Mouse (Mus musculus): Measurements from ENCODE around the gene Krtcap2. TPM values are rescaled to one million over a fixed set of nuclear protein-coding genes. Genes with fewer than 3 reads are reported as not detected.

Krtcap2 gene
- total RNA-seq, 2 experiments from 2014 or later, result 290 to 294 TPM

DNA sequence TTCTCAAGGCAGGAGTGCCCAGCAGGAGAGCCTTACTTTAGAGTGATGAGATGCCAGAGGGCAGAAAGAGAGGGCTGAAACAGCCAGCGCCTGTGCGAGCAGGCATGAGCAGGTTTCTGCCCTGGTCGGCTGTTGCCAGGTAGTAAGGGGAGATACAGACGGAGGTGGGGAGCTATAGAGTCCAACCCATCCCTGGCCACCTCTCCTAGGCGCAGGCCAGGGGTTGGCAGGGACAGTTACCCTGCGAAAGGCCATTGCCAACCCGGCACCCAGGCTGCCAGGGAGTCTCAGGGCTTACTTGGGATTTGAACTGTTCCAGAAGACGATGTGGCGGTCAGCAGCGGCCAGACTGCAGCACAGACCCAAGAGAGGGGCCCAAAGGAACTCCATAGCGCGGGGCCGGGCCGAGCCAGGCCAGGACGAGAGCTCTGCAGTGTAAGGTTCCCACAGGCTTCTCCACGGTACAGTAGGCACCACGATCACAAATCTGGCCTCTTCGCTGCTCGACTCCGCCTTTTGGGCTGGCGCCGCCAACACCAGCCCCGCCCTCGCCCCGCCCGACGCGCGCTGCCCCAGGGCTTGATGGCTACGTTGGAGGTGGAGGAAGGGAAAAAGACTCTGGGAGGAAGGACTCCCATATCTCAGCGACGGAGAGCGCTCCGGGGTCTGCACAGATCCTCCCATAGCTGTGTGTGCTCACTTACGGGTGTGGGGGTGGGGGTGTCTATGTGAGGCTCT, 33.6 kb downstream of the Krtcap2 start:
- ATAC-seq (replicated peaks; ENCODE audit: poor library complexity), result peak; percentile 66

DNA sequence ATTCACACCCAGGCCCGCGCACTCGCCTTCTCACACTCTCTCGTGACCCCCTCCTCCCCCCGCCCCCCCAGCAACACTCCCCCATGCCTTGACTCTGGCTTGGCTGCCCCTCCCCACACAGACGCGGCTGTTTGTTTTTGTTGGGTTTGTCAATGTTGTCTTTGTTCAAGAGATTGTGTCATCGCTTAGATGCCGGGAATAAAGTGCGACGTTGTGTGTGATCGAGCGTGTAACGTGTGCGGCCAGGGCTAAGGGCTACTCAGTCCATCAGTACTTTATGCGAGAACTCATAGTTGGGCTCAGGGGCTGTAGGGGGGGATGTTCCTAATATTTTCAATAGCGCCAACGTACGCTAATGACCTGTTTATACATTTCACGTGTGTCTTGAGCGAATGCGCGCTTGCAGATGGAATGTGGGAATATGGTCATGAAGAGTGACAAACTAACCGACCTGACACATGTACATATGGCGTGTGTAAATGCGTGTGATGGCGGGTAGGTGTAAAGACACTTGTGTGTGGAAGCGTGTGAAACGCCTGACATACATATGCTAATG, 34.4 kb downstream of the Krtcap2 start:
- ATAC-seq (replicated peaks; ENCODE audit: poor library complexity), result no peak

DNA sequence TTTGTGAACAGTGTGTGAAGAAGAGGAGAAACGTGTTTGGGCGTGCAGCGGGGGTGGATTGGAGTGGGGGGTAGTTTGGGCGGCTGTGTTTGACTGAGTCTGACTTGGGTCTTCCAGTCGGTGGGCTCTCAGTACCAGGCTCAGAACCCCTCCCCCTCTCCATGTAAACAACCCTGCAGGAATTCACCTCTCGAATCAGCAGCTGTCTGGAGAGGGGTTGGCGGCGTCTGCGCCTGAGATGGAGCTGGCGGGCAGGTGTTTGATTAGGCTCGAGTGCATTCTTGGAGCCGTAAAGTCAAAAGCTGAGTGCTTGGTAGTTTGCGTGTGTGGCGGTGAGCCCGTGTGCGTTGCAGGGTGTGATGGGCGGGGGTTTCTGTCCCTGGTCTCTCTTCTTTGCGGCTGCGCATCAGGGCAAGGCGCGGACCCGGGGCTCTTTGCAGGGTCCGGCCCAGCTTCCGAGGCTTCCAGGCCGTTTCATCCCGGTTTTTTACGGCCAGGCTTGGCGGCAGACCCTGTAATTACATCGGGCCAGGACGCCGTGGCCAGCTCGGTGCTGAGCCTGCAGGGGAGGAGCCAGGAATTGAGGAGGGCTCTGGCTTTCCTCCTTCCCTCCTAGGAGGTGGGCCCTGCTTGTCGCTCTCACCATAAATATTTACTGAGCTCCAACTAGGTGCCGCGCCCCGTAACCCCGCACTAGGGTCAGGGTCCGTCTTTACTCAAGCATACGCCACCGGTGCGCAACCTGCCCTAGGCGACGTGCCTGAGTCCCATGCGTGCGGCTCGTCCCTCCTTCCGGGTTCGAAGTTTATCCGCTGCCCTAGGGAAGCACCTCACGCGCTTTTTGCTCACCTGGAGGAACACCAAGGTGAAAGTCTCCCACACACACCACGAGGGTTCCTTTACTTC, 35.1 kb downstream of the Krtcap2 start, which contains the start of gene Efna1:
TSS of gene Efna1 (minus strand) at position 537 of the 906 bp plus-strand sequence.
- no peak for ATAC-seq (replicated peaks; ENCODE audit: poor library complexity)

DNA sequence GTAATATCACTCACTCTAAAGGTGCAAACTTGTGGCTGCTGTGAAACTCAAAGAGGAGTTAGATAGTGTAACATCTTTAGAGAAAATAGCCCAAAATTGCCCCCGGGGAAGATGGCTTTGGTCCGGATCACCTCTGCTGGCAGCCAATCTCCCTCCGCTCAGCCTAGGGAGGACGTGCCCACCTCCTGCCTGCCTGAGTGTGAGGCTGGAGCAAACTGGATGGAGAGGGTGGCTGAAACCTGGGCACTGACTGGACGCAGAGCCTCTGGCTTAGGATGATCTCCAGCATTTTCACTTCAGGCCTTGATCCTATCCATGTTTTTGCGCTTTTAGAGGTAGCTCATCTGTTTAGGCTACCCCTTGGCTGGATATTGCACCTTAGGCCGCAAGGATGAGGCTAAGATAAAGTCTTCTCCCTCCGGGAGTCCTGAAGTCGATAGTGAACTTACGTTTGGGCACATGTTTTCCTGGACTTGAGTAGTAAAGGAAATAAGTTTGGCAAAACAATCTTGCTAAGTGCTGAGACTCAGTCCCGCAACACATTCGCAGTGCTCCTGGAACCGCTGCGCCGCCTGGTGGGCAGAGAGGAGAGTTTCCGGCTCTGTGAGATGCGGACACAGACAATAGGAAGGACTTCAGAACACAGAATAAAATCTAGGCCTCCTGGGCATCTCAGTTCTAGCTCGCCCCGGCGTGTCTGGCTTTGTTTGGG, 36.0 kb downstream of the Krtcap2 start:
- ATAC-seq (replicated peaks; ENCODE audit: poor library complexity), result peak; percentile 77

DNA sequence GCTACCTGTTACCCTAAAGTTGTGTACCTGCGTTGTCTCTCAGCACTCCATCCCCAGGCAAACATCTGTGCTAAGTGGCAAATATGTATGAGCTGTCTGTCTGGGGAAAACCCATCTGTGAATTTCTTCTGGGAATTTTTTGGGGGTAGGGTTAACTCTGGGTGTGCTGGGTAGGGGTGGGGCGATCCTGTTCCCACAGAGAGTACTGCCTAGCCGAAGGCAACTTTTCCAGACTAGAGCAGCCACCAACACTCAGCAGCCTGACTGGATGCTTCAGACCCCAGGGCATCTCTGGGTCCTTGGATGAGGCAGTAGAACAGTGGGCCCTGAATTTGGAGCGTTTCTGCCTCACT, 36.5 kb downstream of the Krtcap2 start:
- no peak for ATAC-seq (replicated peaks; ENCODE audit: poor library complexity)

DNA sequence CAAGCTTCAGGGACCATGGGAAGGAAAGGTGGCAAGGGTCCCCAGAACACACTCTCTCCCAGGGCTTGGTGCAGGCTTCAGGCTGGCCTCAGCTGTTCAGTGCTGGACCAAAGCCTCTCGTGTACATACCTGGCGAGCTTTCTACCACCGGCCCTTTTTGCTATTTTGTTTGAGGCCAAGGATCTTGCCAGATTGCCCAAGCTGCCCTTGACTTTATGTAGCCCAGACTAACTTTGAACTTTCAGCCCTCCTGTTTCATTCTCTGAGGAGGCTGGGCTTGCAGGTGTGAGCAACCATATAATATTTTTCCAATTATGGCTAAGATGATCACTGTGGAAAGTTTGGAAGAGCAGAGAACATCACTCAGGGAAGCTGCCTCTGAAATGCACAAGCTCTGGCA, 38.5 kb downstream of the Krtcap2 start:
- no peak for ATAC-seq (replicated peaks; ENCODE audit: poor library complexity)

DNA sequence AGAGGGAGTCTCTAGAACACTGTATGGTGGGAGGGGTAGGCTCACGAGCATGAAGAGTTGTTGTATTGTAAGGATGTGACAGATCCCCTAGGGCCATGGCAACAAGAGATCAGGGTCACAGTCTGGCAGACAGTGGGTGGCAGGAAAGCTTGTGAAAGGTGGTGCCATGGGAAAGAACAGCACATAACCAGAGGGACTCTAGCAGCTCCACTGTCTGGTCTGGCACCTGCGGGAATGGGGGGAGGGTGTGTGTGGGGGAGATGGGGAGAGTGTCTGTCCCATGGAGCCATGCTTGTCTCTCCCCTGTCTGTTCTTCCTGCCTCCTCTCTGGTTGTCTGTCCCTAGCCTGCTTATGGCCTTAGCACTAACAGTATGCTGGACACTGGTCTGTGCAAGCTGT, 39.8 kb downstream of the Krtcap2 start:
- no peak for ATAC-seq (replicated peaks; ENCODE audit: poor library complexity)

DNA sequence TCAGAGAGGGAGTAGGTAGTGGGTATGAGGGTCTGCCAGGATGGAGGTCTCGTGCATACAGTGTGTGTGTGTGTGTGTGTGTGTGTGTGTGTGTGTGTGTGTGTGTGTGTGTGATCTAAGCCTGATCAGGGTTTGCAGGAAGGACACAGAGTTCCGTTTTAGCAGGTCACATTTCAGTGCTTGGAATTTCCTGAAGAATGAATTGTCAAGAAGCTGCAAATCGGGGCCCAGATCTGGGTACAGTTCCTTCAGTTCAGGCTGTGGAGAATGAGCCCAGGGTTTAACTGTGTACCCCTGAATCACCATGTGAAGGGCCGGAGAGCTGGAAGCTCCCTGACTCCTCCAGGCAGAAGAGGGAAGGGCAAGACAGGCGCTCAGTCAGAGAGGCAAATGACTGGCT, 41.5 kb downstream of the Krtcap2 start:
- no peak for ATAC-seq (replicated peaks; ENCODE audit: poor library complexity)

DNA sequence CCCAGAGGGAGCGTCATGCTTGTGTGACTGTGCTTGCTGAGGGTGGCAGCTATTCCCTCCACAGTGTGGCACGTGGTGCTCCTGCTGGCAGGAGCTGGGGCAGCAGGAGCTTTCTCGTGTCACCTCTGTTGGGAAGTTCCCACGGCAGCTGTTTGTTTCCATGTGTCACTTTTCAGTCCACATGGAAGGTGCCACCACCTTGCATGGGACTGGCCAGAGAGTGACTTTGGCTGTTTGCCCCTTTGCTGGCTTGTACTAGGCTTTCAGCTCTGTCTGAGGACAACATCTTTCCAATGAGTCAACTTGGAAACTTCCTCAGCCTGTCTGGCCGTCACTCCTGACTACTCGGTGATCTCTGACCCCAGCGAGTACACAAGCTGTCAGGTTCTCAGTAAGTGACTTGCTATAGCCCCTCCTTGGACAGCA, 42.8 kb downstream of the Krtcap2 start:
- ATAC-seq (replicated peaks; ENCODE audit: poor library complexity), result no peak

DNA sequence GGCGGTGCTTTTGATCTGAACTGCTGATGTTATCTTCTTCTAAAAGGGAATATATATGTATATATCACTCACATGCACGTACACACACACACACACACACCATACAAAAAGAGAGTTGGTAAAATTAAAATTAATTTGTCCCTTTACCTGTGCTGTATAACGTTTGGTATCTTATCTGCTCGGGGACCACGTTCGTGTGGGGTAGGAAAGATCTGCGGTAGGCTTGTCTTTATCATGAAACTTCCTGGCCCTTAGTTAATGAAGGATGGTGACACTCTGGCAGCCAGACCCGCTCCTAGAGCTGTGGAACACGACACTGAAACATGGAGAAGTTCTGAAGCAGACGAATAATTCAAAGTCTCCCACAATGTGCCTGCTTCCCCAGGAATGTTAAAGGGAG, 46.1 kb downstream of the Krtcap2 start:
- ATAC-seq (replicated peaks; ENCODE audit: poor library complexity), result no peak

DNA sequence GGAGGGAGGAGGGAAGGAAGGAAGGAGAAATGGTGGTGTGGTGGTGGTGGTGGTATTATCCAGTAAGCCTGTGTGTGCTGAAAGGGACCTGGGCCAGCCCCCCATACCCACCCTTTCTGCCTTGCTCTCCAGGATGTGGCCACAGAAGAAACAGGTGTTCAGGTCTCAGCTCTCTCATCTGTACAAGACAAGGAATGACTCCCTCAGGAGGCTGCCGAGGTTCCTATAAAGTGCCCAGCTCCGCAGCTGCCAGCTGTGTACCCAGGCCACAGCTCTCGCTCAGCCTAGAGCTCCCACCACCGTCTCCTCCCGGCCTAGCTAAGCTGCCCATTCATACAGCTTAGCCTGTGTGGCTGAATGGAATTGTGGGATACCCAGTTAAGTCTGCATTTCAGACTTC, 46.5 kb downstream of the Krtcap2 start:
- no peak for ATAC-seq (replicated peaks; ENCODE audit: poor library complexity)

DNA sequence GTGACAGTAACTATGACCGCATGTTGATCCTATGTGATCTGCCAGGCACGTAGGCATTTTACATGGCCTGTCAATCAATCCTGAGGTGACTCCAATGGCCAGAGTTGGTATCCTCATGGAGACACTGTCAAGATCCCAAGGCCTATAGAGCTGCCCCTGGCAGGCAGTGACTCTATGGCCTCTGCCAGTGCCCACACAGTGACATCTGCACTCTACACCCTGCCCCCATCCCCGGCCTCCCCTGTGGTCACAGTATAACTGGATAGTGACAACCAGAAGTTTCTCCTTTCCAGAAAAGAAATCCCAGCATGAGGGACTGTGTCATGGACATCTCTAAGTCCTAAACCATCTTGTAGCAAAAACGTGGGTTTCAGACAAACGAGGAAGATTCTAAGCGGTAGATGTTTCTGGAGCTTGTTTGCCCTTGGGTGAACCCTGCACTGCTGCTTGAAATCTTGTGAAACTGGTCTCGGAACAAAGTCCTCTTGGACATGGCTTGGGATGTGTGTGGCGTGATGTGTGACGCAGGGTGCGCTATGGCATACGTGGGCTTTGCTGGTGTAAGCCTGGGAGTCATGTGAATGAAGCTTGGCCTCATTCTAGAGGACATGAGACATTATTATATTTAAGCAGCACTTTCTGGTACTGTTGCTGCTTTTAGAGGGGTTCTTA, 47.6 kb downstream of the Krtcap2 start:
- ATAC-seq (replicated peaks; ENCODE audit: poor library complexity), result no peak

DNA sequence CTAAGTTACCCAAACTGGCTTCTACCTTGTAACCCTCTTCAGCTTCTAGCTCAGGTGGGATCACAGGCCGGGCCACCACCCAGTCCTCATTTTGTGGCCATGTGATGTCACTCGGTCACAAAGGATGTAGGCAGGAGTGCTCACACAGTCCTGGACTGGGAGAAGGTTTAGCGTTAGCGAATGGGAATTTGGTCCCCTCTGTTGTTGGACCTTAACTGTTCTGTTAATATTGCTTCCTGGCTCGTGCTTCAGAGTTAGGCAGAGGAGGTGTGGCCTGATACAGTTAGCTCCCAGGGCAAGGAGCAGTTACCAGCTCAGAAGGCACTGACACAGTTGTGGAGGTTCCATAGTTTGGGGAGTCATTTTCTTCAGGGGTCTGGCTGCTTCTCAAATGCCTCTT, 48.4 kb downstream of the Krtcap2 start:
- ATAC-seq (replicated peaks; ENCODE audit: poor library complexity), result no peak

DNA sequence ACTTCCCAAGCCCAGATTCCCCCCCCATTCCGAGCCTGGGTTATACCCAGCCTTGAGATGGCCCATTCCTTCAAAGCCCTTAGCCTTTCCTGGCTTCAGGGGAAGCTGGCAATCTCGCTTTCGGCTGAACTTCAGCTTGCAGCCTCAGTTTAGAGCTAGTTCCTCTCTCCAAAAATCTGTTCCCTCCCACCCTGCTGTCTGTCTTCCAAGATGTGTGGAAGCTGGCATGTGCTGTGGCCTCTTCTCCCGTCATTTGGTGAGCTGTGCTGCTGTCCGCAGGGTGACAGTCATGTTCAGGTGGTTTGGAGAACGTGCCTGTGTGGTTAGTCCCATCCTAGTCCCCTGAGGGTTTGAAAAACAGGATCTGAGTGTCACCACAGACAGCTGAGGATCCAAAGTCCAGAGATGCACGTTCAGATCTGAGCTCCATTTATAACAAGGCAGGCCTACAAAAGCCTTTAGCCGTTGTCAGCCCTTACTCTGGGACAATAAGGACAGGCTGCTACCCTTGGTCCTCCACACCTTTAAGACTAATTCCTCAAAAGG, 50.0 kb downstream of the Krtcap2 start:
- ATAC-seq (replicated peaks; ENCODE audit: poor library complexity), result no peak

DNA sequence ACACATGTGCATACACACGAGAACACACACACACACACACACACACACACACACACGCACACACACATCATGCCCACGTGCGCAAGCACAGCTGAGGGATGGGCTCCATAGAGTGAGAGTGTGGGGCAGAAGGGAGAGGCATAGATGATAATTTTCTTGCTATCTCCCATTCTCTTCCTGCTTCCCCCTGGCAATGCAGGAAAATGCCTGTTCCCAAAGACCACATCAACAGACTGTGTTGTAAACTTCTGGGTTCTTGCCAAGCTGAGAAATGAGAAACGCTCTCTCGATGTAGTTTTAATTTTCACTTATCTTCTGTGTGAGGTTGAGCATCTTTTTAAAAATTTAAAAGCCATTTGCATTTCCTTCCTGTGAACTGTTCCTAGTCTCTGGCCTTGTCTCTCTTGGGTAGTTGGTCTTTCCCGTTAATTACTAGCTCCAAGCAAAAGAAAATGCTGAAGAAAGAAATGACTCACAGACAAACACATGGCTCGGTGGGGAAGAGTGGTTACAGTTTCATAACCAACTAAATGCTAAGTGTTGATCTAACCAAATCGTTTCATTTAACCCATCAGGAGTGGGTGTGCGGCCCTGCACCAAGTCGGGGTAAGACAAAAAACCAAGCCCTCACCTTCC, 51.1 kb downstream of the Krtcap2 start:
- no peak for ATAC-seq (replicated peaks; ENCODE audit: poor library complexity)

DNA sequence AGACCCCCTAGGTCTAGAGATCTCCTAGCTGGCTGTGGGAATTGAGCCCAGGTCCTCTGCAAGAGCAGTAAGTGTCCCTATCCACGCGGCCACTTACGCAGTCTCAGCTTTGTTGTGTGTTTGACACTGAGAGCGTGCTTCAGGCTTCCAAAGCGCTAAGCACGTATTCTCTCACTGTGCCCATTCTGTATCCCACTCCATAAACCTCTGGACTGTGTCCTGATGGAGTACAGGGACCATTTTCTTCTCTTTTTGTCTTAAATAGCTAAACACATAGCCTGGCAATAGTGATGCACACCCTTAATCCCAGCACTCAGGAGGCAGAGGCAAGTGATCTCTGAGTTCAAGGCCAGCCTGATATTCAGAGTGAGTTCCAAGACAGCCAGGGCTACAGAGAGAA, 53.1 kb downstream of the Krtcap2 start:
- ATAC-seq (replicated peaks; ENCODE audit: poor library complexity), result no peak

DNA sequence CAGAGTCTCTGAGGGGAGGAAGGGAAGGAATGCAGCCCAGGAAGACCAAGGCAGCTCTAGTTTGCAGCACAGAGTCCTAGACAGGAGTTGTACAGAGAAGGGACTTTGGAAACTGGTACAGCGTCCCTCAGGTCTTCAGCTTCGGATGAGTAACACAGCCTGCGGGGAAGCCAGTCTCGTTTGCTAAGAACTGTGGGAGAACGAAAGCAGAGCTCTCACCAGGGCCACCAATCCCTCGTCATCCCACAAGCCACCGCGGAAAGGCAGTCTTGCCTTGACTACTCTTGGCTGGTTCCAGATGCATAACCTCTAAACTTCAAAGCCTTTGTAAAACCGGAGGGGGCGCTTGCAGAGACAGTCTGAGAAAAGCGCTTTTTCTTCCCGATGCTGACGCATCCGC, 53.7 kb downstream of the Krtcap2 start:
- peak; percentile 20; the same call in 1 of the 2 replicates for ATAC-seq (replicated peaks; ENCODE audit: poor library complexity)

Data from megakaryocyte progenitor cell, adult 5-6 weeks (primary cell).